Mouse (Mus musculus) E14TG2a.4 (cell line): Measurements from ENCODE around the gene Grm1.

ENCODE experiments used
- CTCF ChIP-seq: conservative IDR thresholded peaks from 2 replicates; pipeline ENCODE4 v1.5.1; 2014; ENCODE audit warnings: low read length
- NANOG ChIP-seq: IDR thresholded peaks from 2 replicates; pipeline ENCODE4 v1.6.1; 2014; ENCODE audit warnings: borderline replicate concordance, low read length, mixed read lengths

DNA sequence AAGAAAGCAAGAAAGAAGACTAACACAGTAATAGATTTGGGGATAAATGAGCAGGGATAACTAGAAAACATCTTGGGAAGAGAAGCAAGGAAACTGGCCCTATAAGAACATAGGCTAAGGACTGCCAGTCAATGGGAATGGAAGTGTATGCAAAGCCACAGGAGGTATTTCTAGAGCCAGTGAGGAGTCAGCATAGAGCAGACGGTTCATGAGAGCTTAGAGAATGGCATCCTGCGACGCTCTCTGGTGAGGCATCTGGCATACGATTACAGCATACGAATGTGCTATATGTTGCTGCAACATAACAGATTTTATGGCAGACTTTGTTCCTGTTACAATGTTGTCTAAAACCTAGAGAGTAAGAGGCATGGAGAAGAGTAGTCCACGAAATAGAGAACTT is 139.9 kb downstream of the Grm1 start:
- no peak for TF ChIP-seq CTCF
- no peak for TF ChIP-seq NANOG
